Mouse (Mus musculus): ENCODE results near the gene Nkg7.

DNA sequence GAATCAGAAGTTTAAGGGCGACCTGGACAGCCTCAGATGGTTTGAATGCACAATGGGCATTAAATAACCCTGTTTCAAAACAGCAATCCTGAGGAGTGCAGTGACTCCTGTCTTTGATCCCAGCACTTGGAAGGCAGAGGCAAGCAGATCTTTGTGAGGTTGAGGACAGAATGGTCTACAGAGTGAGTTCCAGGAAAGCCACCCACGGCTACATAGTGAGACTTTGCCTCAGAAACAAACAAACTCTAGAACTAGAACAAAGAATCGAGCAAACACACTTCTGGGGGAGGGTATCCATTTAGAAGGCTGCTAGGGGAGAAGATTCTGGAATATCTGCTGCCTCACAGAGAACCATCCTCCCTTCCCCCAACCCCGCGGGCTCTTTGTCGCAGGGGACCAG, 3.6 kb downstream of the Nkg7 start, which contains the start of gene Cldnd2:
- no peak for TF ChIP-seq POLR2A (IDR thresholded peaks at IDR 0.05; ENCODE audit: insufficient read length, low read depth)
- no peak for TF ChIP-seq MYOG (IDR thresholded peaks at IDR 0.05; ENCODE audit: control insufficient read depth in 1 of 3, insufficient read depth in 1 of 3, insufficient read length in 2 of 3, low read depth in 2 of 3)
- no peak for TF ChIP-seq POLR2AphosphoS2 (IDR thresholded peaks at IDR 0.05; ENCODE audit: insufficient read length, low read depth)
- TF ChIP-seq USF1 (IDR thresholded peaks at IDR 0.05; ENCODE audit: low read depth): no peak
- no peak for TF ChIP-seq TCF12 (IDR thresholded peaks at IDR 0.05; ENCODE audit: insufficient read depth, poor library complexity, severe bottlenecking)
- TF ChIP-seq CEBPB (IDR thresholded peaks at IDR 0.05; ENCODE audit: insufficient read depth, poor library complexity, severe bottlenecking): no peak
- no peak for TF ChIP-seq E2F4 (IDR thresholded peaks at IDR 0.05; ENCODE audit: insufficient read depth)
- TF ChIP-seq MYOD1 (IDR thresholded peaks at IDR 0.05; ENCODE audit: control insufficient read depth in 1 of 3, insufficient read length in 2 of 3, low read depth in 2 of 3): no peak
- TF ChIP-seq REST (IDR thresholded peaks at IDR 0.05; ENCODE audit: insufficient read depth, insufficient read length): no peak
- TF ChIP-seq TCF3 (IDR thresholded peaks at IDR 0.05; ENCODE audit: insufficient read length, low read depth): no peak
- TF ChIP-seq SRF (IDR thresholded peaks at IDR 0.05; ENCODE audit: control insufficient read depth, insufficient read length, low read depth): no peak
- no peak for TF ChIP-seq MAX (IDR thresholded peaks at IDR 0.05; ENCODE audit: low read depth)

Measured in myocyte (in vitro differentiated cells).